Mouse (Mus musculus): ENCODE measurements at regions not wholly inside any gene's neighbourhood (a gene's known extent, or its start where the extent isn't known, plus 50 kb on each side); places are given as distances from the start of the nearest gene placed in this dataset.
A peak's percentile ranks its signal among the peaks of the same experiment; 100 is the strongest.
"Not testable (repeated sequence)": the region's sequence is repeated elsewhere in the genome, so short reads cannot be mapped to it uniquely, and the experiment has no call there.

DNA sequence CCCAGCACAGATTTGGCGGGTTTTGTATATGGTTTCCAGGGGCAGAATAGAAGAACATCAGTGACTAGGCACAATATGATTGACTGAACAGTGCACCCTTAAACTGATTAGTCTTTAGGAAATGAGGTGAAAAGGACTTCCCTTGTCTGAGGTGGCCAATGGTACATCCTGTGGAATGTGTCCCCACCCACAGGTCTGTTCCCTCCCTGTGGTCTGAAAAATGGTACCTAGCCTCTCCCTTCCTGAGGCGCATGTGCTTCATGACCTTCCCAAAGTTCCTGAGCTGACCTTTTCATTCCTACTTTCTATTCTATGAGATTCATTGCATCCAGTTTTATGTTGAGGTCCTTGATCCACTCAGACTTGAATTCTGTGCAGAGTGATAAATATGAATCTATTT lies 76.0 kb downstream of the Zfp97 start:
- not testable (repeated sequence) for DNase-seq (ENCODE audit: low spot score)

DNA sequence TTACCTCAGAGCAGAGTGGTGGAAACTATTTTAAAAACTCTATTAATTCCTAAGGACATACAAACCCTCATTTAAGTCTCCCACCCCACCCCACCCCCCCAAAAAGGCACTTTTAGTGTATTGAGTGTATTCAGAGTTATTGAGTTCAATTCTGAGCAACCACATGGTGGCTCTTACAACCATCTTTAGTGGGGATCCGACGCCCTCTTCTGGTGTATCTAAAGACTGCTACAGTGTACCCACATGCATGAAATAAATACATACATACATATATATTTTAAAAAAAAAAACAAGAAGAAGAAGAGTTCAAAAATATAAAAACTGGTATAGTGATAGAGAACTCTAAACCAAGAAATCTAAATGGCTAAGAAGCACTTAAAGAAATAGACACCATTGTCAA lies 107.9 kb downstream of the Zfp97 start:
- DNase-seq (ENCODE audit: low spot score): no peak

DNA sequence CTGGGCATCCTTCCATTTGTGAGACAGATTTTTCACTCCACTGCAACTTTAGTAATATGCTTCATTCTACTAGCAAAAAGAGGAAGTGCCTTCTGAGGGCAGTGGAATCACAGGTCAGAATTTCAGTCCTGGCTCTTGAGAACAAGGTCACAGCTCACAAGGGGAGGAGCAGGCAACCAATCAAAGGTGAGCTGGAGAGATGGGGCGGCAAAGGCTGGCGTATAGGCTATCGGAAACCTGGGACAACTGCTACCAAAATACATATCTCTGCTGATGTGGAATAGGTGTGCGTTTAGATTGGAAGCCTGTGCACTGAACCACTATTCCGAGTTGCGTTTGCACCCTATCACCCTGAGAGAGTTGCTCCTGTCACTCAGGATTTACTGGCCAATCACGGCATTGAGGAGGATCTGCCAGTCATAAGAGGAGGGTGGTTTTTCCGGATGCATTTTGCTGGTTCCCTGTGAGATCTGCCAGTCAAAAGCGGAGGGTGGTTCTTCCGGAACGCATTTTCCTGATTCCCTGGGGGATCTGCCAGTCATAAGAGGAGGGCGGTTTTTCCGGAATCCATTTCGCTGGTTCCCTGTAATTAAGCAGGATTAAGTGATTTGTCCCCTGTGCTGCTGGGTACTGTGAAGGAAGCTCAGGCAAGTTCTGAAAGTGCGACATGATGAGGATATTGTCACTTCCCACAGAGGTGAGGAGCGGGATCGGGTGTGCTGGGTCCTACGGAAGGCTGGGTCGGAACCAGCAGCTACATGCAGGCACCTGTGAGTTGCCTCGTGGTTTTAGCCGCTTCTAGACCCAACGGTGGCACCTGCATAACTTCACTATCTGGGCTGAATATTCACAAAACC lies 113.3 kb downstream of the Zfp97 start:
- peak; percentile 89 for DNase-seq (ENCODE audit: low spot score)

DNA sequence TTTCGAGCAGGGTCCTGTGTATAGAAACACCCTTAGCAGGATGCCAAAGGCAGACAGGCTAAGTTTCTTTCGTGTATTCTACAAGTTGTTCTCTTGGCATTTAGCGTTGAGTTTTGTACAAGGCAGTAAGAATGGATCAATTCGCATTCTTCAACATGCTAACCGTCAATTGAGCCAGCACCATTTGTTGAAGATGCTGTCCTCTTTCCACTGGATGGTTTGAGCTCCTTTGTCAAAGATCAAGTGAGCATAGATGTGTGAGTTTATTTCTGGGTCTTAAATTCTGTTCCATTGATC lies 113.9 kb downstream of the Zfp97 start:
- DNase-seq (ENCODE audit: low spot score): not testable (repeated sequence)

Measured in urinary bladder, postnatal 14 days (tissue).